Mouse (Mus musculus) bone marrow, adult 2 months (tissue): ENCODE data around the gene Tgfbr3.

Source experiments
- CTCF ChIP-seq: fragments of 200-500 bp; IDR thresholded peaks from 2 replicates; pipeline ENCODE4 v1.5.1; 2011; ENCODE audit warnings: low read length, control low read depth; ENCODE audit not compliant: control insufficient read depth, insufficient read depth
- POLR2A ChIP-seq: fragments of 200-500 bp; IDR thresholded peaks from 2 replicates; pipeline ENCODE4 v1.6.1; 2011; ENCODE audit warnings: low read depth, mild to moderate bottlenecking, control low read depth, low read length, borderline replicate concordance; ENCODE audit not compliant: control insufficient read depth

- TF ChIP-seq CTCF (no peak), POLR2A (no peak)
These were observed 20.5 kb downstream of the Tgfbr3 start for GRCm38 (mm10) chr5:107269006-107269328.
